Mouse (Mus musculus) midbrain, embryonic 11.5 days (tissue): Measurements from ENCODE around the gene Itpr1. TPM values are rescaled to one million over a fixed set of nuclear protein-coding genes. Genes with fewer than 3 reads are reported as not detected.

ENCODE experiments used
- ATAC-seq: fragments of 200-750 bp; cut with Nextera tagmentation; 2 replicates; pipeline ENCODE4 v1.8.0; 2017; ENCODE audit warnings: moderate TSS enrichment, moderate library complexity; ENCODE audit not compliant: low FRiP score
- DNase-seq: peaks from one replicate; pipeline ENCODE4 v3.0.0; 2015; ENCODE audit warnings: low spot score; ENCODE audit errors: missing footprints
- H3K27ac ChIP-seq: fragments of 300-500 bp; sonication (generic); 2 replicates; pipeline ENCODE4 v1.5.1; 2014; ENCODE audit warnings: low read depth, low read length
- H3K27me3 ChIP-seq: fragments of 300-500 bp; sonication (generic); 2 replicates; pipeline ENCODE4 v1.6.1; 2014; ENCODE audit warnings: mild to moderate bottlenecking, low read length, moderate library complexity, mixed read lengths; ENCODE audit not compliant: control insufficient read depth, insufficient read depth
- H3K36me3 ChIP-seq: fragments of 300-500 bp; sonication (generic); 2 replicates; pipeline ENCODE4 v1.6.1; 2014; ENCODE audit warnings: mild to moderate bottlenecking, low read length, moderate library complexity, mixed read lengths; ENCODE audit not compliant: control insufficient read depth, insufficient read depth
- H3K4me1 ChIP-seq: fragments of 300-500 bp; sonication (generic); 2 replicates; pipeline ENCODE4 v1.6.1; 2014; ENCODE audit warnings: low read length; ENCODE audit not compliant: control insufficient read depth, insufficient read depth
- H3K4me2 ChIP-seq: fragments of 300-500 bp; sonication (generic); 2 replicates; pipeline ENCODE4 v1.6.1; 2014; ENCODE audit warnings: mild to moderate bottlenecking, moderate library complexity
- H3K4me3 ChIP-seq: fragments of 300-500 bp; sonication (generic); 2 replicates; pipeline ENCODE4 v1.5.1; 2014; ENCODE audit warnings: low read depth, low read length
- H3K9ac ChIP-seq: fragments of 300-500 bp; sonication (generic); 2 replicates; pipeline ENCODE4 v1.6.1; 2014; ENCODE audit warnings: low read length
- H3K9me3 ChIP-seq: fragments of 300-500 bp; sonication (generic); 2 replicates; pipeline ENCODE4 v1.6.1; 2016; ENCODE audit warnings: low read length; ENCODE audit not compliant: control insufficient read depth
- WGBS: fragments of 180-500 bp; shearing (Covaris S2); extraction: QIAGEN DNeasy Blood & Tissue Kit; methylation state at CpG from one replicate; pipeline ENCODE4 v1.1.7; 2014; 5-methylcytosine and 5-hydroxymethylcytosine counted together
- polyA plus RNA-seq: library from polyadenylated mRNA; unstranded; fragments of >200 nt; fragmentation: Nextera tagmentation; extraction: Ambion mirVana; gene quantifications from 2 replicates; pipeline ENCODE4 v1.2.1, GENCODE M21; 2014

Gene Itpr1
- polyA plus RNA-seq, 1 experiment from 2014 or later = 5.2 TPM

DNA sequence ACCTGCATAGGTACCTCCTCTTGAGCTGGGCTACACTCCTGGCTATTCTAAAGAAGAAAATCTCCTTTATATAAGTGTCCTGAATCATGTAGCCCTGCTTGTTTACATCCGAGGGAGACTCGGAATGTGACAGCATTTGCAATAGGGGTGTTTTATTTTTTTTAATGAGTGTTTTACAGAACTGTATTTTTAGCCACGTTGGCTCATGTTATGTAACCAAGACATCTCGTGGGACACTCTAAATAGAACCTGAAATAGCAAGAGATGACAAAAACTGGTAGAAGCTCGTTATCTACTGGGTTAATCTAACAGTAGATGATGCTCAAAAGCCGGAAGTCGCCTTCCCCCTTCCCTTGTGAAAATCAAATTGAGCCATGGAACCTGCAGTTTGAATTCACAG lies 291.8 kb downstream of the Itpr1 start:
- WGBS = 88% methylated on average over 7 of the region's 7 CpGs
- H3K4me1 ChIP-seq = no peaks in the 10 kb centered on the region
- H3K36me3 ChIP-seq = no peaks in the 10 kb centered on the region
- no peak overlapping the region for H3K4me3 ChIP-seq
- no peak for ATAC-seq
- DNase-seq = no peak
- no peaks in the 10 kb centered on the region for H3K27me3 ChIP-seq
- H3K27ac ChIP-seq = no peak overlapping the region
- no peak overlapping the region for H3K9ac ChIP-seq
- no peak overlapping the region for H3K4me2 ChIP-seq
- H3K9me3 ChIP-seq = no peaks in the 10 kb centered on the region

DNA sequence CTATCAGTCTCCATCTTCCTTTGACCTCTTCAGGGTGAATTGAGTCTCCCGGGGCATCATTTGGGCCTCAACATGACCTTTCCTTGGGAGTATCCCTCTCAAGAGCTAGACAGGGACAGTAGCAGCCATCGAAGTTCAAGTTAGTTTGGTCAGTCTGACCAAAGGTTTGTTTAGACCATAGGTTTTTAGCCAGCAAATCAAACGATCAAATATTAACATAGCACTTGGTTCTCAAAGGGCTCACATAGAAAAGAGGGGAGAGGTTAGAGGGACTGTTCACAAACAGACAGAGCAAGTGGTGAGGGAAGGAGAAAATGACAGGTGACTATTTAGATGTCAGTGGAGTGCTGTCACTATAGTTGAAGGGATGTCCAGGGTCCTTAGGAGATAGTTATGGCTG lies 293.3 kb downstream of the Itpr1 start:
- ATAC-seq (no peak), DNase-seq (no peak)
- H3K36me3 ChIP-seq = no peaks in the 10 kb centered on the region
- H3K4me3 ChIP-seq = no peak overlapping the region
- 95% methylated on average over 3 of the region's 3 CpGs for WGBS
- H3K4me2 ChIP-seq = no peak overlapping the region
- H3K9ac ChIP-seq = no peak overlapping the region
- no peaks in the 10 kb centered on the region for H3K4me1 ChIP-seq
- no peaks in the 10 kb centered on the region for H3K9me3 ChIP-seq
- H3K27me3 ChIP-seq = no peaks in the 10 kb centered on the region
- no peak overlapping the region for H3K27ac ChIP-seq

DNA sequence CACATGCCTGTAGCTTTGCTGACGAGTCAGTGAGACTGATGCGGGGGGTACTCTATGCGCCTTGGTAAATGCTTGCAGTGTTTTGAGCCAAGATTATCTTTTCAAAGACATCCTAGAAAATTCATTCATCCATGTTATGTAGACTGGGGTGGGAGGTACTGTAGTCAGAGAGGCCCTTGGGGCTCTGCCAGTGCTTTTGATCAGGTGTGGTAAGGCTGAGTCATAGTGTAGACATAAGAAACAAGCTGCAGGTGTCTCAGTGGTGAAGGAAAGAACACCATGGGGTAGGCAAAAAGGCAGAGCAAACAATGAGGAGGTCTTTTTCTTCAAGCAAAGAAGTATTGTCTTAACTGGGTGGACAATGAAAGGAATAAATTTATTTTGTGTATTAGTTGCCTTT lies 294.4 kb downstream of the Itpr1 start:
- H3K36me3 ChIP-seq = no peaks in the 10 kb centered on the region
- ATAC-seq = no peak
- H3K9ac ChIP-seq = no peak overlapping the region
- no peak for DNase-seq
- H3K27ac ChIP-seq = no peak overlapping the region
- no peaks in the 10 kb centered on the region for H3K9me3 ChIP-seq
- H3K4me2 ChIP-seq = no peak overlapping the region
- H3K27me3 ChIP-seq = no peaks in the 10 kb centered on the region
- no peak overlapping the region for H3K4me3 ChIP-seq
- WGBS = 92% methylated on average over 3 of the region's 3 CpGs
- H3K4me1 ChIP-seq = no peaks in the 10 kb centered on the region

GRCm38 (mm10) chr6:108509320-108509719 lies 296.4 kb downstream of the Itpr1 start:
- Histone ChIP-seq H3K27ac (no peak overlapping the region), H3K27me3 (no peaks in the 10 kb centered on the region), H3K9me3 (no peaks in the 10 kb centered on the region), H3K9ac (no peak overlapping the region), H3K4me3 (no peak overlapping the region), H3K36me3 (no peaks in the 10 kb centered on the region), H3K4me1 (no peaks in the 10 kb centered on the region), H3K4me2 (no peak overlapping the region)
- no peak for DNase-seq
- no peak for ATAC-seq
- 89% methylated on average over 2 of the region's 2 CpGs for WGBS

DNA sequence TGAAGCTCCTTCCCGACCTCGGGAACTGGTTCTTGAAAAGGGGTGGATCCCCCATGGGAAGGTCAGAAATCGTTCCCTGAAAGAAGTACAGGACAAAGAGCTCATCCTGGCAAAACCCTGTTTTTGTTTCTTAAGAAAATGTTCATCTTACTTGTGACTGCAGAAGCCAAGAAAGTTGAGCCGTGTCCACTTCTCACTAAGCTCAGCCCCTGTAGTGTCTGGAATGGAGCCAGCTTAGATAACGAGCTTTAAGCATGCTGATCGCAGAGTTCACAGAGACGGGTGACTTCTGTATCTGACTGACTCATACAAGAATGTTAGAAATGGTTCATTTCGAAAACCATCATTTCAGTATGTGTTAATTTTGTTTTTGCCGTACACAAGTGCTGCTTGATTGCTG lies 297.2 kb downstream of the Itpr1 start:
- H3K4me3 ChIP-seq = no peak overlapping the region
- H3K9ac ChIP-seq = no peak overlapping the region
- H3K27me3 ChIP-seq = no peaks in the 10 kb centered on the region
- WGBS = 85% methylated on average over 9 of the region's 9 CpGs
- DNase-seq (no peak), ATAC-seq (no peak)
- no peak overlapping the region for H3K27ac ChIP-seq
- H3K9me3 ChIP-seq = no peaks in the 10 kb centered on the region
- H3K36me3 ChIP-seq = no peaks in the 10 kb centered on the region
- H3K4me1 ChIP-seq = no peaks in the 10 kb centered on the region
- H3K4me2 ChIP-seq = no peak overlapping the region

GRCm38 (mm10) chr6:108512097-108512496 lies 299.2 kb downstream of the Itpr1 start:
- Histone ChIP-seq H3K4me3 (no peak overlapping the region), H3K27me3 (no peaks in the 10 kb centered on the region), H3K4me1 (no peaks in the 10 kb centered on the region), H3K36me3 (no peaks in the 10 kb centered on the region), H3K4me2 (no peak overlapping the region), H3K9ac (no peak overlapping the region), H3K9me3 (no peaks in the 10 kb centered on the region), H3K27ac (no peak overlapping the region)
- 54% methylated on average over 3 of the region's 3 CpGs for WGBS
- no peak for ATAC-seq
- DNase-seq = peak; percentile 37

DNA sequence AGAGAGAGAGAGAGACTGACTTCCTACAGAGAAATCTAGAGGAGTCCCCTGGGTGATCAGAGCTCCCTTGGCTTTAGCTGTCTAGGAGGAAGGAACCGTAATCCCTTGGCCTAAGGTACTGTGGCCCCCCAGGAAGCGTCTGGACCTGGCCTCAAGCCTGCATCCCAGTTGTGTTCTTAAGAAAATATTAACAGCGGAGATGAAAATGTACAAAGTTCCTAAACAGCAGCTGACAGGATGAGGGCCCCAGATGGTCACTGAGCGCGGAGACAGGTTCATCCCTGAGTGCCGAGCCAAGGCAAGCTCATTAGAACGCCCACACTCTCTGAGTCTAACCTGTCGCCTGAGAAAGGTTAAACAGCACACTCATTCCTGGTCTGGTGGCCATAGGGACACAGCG lies 300.1 kb downstream of the Itpr1 start:
- DNase-seq (peak; percentile 31), ATAC-seq (no peak)
- H3K27ac ChIP-seq = no peak overlapping the region
- no peak overlapping the region for H3K4me3 ChIP-seq
- WGBS = 91% methylated on average over 9 of the region's 9 CpGs
- H3K27me3 ChIP-seq = no peaks in the 10 kb centered on the region
- no peaks in the 10 kb centered on the region for H3K9me3 ChIP-seq
- no peak overlapping the region for H3K4me2 ChIP-seq
- no peaks in the 10 kb centered on the region for H3K4me1 ChIP-seq
- no peak overlapping the region for H3K9ac ChIP-seq
- no peaks in the 10 kb centered on the region for H3K36me3 ChIP-seq

DNA sequence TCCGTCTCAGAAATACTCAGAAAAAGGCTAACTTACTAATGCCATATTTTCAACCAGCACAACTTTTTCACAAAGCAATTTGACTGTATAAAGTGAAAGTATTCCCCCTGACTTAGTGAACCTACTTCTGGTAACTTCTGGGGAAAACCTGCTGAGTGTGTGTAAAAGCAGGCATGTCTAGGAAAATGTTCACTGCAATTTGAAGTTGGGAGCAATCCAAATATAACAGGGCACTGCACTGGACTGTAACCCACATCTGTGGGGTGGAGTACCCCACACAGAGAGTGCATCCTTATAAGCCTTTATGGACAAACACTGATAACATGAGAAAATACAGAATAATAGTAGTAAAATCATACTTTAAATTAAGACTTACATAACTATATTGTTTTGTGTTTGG lies 303.4 kb downstream of the Itpr1 start:
- H3K27me3 ChIP-seq = no peaks in the 10 kb centered on the region

DNA sequence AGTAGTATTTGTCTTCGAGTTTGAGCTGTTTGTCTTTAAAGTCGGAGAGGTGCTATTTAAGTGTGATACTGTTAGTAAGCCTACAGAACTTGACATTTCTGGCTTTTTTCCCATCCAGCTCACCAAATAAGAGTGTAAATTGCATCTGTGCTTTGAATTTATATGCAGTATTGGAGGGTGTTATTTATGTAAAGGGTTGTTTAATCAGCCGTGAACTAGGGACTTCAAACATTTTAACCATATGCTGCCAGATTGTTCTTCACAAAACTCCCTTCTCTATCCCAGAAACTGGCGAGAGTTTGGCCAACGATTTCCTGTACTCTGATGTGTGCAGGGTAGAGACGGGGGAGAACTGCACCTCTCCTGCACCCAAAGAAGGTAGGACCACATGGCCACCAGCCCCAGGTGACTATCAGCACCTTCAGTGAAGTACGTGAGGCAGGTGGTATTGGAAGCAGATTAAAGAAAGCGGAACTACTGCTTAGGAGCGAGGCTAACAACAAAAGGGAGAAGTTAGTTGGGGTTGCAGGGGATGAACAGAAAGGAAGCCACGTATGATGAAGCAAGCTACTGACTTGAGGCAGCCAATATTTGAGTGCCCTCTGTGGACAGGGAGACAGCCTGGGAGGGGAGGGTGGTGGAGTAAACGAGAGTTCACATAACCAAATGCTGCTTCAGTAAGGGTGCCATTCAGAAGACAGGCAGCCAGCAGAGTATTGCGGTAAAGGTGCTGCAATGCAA lies 304.5 kb downstream of the Itpr1 start:
- Histone ChIP-seq H3K27me3 (no peaks in the 10 kb centered on the region), H3K27ac (no peak overlapping the region), H3K36me3 (no peaks in the 10 kb centered on the region), H3K9me3 (no peaks in the 10 kb centered on the region), H3K4me2 (no peak overlapping the region), H3K4me1 (no peaks in the 10 kb centered on the region), H3K9ac (no peak overlapping the region), H3K4me3 (no peak overlapping the region)
- ATAC-seq (no peak), DNase-seq (peak; percentile 66)
- 86% methylated on average over 12 of the region's 12 CpGs for WGBS

More for the DNA sequence above, 303.4 kb downstream of the Itpr1 start:
- Histone ChIP-seq H3K36me3 (no peaks in the 10 kb centered on the region), H3K27ac (no peak overlapping the region), H3K4me3 (no peak overlapping the region), H3K9ac (no peak overlapping the region), H3K9me3 (no peaks in the 10 kb centered on the region), H3K4me1 (no peaks in the 10 kb centered on the region), H3K4me2 (no peak overlapping the region)
- DNase-seq = peak; percentile 45
- no peak for ATAC-seq
- WGBS = 84% methylated on average over 1 of the region's 1 CpGs
